Mouse (Mus musculus) forebrain, embryonic 14.5 days (tissue): ENCODE measurements around the gene Ints6l. TPM values are rescaled to one million over a fixed set of nuclear protein-coding genes. Genes with fewer than 3 reads are reported as not detected.

Source experiments
- ATAC-seq: fragments of 200-750 bp; cut with Nextera tagmentation; 2 replicates; pipeline ENCODE4 v1.8.0; 2017; ENCODE audit warnings: mild to moderate bottlenecking, moderate library complexity
- DNase-seq: peaks from one replicate; pipeline ENCODE4 v3.0.0-alpha.2; 2015; ENCODE audit warnings: low spot score
- H3K27ac ChIP-seq: fragments of 300-500 bp; sonication (generic); 2 replicates; pipeline ENCODE4 v1.5.1; 2014; ENCODE audit warnings: low read depth, mild to moderate bottlenecking, control low read depth, low read length, moderate library complexity
- H3K27me3 ChIP-seq: fragments of 300-500 bp; sonication (generic); replicated peaks from 2 replicates; pipeline ENCODE4 v1.6.1; 2014; ENCODE audit warnings: low read length, control low read depth, mixed read lengths; ENCODE audit not compliant: control insufficient read depth, insufficient read depth
- H3K36me3 ChIP-seq: fragments of 300-500 bp; sonication (generic); 2 replicates; pipeline ENCODE4 v1.6.1; 2014; ENCODE audit warnings: low read length, control low read depth; ENCODE audit not compliant: control insufficient read depth, insufficient read depth
- H3K4me1 ChIP-seq: fragments of 300-500 bp; sonication (generic); 2 replicates; pipeline ENCODE4 v1.6.1; 2014; ENCODE audit warnings: antibody characterized with exemption, low read length, control low read depth; ENCODE audit not compliant: control insufficient read depth, insufficient read depth
- H3K4me2 ChIP-seq: fragments of 300-500 bp; sonication (generic); 2 replicates; pipeline ENCODE4 v1.6.1; 2014; ENCODE audit warnings: mild to moderate bottlenecking, control low read depth, low read length
- H3K4me3 ChIP-seq: fragments of 300-500 bp; sonication (generic); 2 replicates; pipeline ENCODE4 v1.5.1; 2014; ENCODE audit warnings: low read depth, low read length, control low read depth
- H3K9ac ChIP-seq: fragments of 300-500 bp; sonication (generic); 2 replicates; pipeline ENCODE4 v1.6.1; 2014; ENCODE audit warnings: mild to moderate bottlenecking, low read length, control low read depth, moderate library complexity
- H3K9me3 ChIP-seq: fragments of 300-500 bp; sonication (generic); replicated peaks from 2 replicates; pipeline ENCODE4 v1.6.1; 2016; ENCODE audit warnings: low read length, control low read depth, mixed read lengths; ENCODE audit not compliant: control insufficient read depth
- WGBS: fragments of 180-500 bp; shearing (Covaris S2); extraction: QIAGEN DNeasy Blood & Tissue Kit; methylation state at CpG from one replicate; pipeline ENCODE4 v1.1.7; 2014; 5-methylcytosine and 5-hydroxymethylcytosine counted together
- polyA plus RNA-seq: library from polyadenylated mRNA; unstranded; fragments of >200 nt; fragmentation: Nextera tagmentation; extraction: Ambion mirVana; gene quantifications from 2 replicates; pipeline ENCODE4 v1.2.1, GENCODE M21; 2014

The Ints6l gene
- polyA plus RNA-seq, 1 experiment from 2014 or later = 17.1 TPM

DNA sequence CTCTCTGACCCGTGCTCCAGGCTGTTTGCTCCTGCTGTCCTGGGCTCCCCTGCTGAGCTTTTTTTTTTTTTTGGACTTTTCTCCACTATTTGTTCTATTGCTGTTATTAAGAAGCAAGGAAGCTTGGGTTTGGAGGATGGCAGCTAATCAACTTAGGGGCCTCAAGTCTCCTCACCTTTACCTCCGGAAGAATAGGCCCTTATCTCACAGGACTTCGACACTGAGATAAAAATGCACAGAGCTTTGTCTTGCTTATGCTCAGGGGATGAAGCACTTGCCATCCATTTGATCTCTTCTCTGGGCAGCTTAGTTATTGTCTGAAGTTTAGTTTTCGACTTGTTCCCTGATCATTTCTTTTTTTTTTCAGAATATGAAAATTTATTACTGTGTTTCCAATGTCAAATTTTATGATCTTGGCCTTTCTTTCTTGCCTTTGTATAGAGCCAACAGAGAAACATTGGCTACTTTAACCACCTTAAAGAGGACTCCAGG is 7.1 kb upstream of the Ints6l start, which contains the start of gene Gm2174:
TSS of gene Gm2174 (plus strand) at position 442 of the 492 bp plus-strand sequence.
- 69% methylated on average over 4 of the region's 4 CpGs for WGBS
- Histone ChIP-seq H3K36me3 (no peaks in the 10 kb centered on the region), H3K4me3 (no peak within 1 kb of the TSS), H3K9ac (no peak within 1 kb of the TSS), H3K9me3 (no peaks in the 10 kb centered on the region), H3K27ac (no peak within 1 kb of the TSS), H3K27me3 (no peaks in the 10 kb centered on the region), H3K4me1 (no peaks in the 10 kb centered on the region), H3K4me2 (no peak within 1 kb of the TSS)
- DNase-seq = no peak
- no peak for ATAC-seq

DNA sequence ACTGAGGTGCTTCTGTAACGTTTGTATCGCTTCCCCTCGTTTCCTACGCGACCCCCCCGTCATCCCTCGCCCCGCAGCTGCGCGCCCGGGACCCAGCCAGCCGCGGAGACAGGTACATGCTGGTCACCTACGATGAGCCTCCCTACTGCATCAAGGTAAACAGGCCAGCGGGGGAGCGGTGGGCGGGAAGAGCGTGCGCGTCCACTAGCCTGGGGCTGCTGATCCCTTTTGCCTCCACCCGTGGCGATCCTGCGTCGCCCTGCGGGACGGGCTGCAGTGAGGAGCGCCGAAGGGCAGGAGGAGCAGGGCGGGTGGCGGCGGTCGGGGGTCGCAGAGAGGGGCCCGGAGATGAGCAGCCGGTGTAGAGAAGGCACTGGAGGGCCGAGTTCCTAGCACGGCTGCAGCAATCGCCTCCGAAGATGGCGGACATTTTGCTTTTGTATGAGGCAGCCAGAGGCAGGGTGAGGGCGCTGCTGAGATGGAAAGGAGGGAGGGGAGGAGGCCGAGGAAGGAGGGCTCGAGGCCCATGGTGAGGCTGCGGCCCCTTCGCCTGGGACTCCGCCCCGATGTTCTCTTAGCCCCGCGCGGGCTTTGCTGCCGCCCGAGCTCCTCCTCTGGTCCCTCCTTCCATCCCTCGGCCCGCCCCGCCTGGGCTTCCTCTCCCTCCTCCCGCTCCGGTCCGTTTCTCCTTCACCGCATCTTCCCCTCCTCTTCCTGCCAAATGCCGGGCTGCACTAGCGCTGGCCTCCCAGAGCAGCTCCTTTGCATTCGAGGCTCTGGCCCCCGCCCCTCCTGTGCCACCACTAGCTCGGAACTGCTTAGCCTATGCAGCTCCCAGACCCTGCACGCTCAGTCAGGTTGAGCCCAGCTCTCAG is 952 bp downstream of the Ints6l start:
- Histone ChIP-seq H3K9ac (peak overlapping the region; percentile 80), H3K9me3 (no peaks in the 10 kb centered on the region), H3K4me3 (peak overlapping the region; percentile 50), H3K27ac (peak overlapping the region; percentile 94), H3K36me3 (no peaks in the 10 kb centered on the region), H3K27me3 (no peaks in the 10 kb centered on the region), H3K4me2 (peak overlapping the region; percentile 54), H3K4me1 (no peaks in the 10 kb centered on the region)
- 28% methylated on average over 57 of the region's 65 CpGs for WGBS
- peak; percentile 92 for DNase-seq
- peak; percentile 96 for ATAC-seq

- Histone ChIP-seq H3K27ac (peak overlapping the region; percentile 94; the same call in 1 of the 2 replicates), H3K27me3 (no peaks in the 10 kb centered on the region), H3K4me3 (peak overlapping the region; percentile 50), H3K36me3 (no peaks in the 10 kb centered on the region), H3K4me2 (peak overlapping the region; percentile 47), H3K9ac (peak overlapping the region; percentile 80), H3K4me1 (no peaks in the 10 kb centered on the region), H3K9me3 (no peaks in the 10 kb centered on the region)
- WGBS = 32% methylated on average over 8 of the region's 8 CpGs
- no peak for DNase-seq
- ATAC-seq = peak; percentile 22; the same call in 1 of the 2 replicates
These were observed 1.7 kb downstream of the Ints6l start for GRCm38 (mm10) chrX:56456379-56456778.

DNA sequence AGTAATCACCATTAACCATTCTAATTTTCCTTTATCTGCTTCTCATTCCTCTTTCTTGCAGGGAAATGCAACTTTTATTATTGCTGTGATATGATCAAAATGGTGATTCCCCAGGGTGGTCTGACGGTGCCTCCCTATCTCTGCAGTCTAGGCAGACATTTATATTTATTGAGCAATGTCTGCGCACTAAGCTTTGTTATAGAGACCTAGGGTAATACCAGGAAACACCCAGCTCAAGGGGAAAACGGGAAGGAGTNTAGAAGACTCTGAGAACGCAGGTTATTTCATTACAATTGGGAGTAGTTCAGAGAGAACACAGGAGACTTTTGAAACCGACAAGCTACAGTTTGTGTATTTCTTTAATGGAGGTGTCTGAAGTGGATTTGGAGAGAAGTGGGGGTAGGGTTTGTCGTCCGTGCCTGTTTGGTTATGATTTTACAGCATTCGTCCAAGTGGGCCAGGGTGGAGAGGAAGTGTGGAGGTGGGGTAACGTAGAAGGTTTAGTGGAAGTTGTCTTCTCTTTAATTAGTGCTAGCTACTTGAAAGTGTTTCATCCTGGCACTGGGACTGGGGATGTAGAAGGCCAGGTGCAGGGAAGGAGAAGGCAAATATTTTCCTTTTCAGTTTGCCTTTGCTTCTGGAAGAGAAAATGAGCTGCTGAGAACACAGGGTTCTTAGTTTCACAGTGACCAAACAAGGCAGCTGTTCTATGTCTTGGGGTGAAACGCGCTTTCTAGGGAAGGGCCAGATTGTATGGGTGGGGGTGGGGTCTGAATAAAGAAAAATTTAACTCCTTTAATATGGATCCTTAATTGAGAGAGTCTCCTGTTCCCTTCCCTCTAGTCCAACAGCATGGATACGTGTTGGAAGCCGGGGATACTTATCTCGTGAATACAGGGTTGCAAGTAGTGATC is 7.6 kb downstream of the Ints6l start:
- WGBS = 82% methylated on average over 14 of the region's 14 CpGs
- Histone ChIP-seq H3K27ac (no peak overlapping the region), H3K9me3 (no peaks in the 10 kb centered on the region), H3K4me3 (no peak overlapping the region), H3K36me3 (no peaks in the 10 kb centered on the region), H3K4me1 (no peaks in the 10 kb centered on the region), H3K27me3 (no peaks in the 10 kb centered on the region), H3K9ac (no peak overlapping the region), H3K4me2 (no peak overlapping the region)
- ATAC-seq = no peak
- DNase-seq = no peak

DNA sequence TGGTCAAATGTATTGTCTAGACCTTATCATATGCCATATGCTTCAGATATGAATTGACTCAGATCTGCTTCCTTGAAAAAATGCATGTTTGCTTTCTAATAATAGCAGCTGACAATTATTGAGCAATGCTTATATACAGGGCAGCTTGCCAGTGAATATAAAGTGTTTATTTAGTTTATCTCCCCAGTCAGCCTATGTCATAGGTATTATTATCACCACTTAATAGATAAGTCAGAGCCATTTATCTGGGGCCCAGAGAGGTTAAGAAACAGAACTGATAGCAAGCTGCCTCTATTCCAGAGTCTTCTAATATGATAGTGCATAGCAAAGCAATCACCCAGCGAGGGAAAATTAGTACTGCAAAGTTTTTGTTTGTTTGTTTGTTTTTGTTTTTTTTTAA is 10.2 kb downstream of the Ints6l start:
- H3K27me3 ChIP-seq = no peaks in the 10 kb centered on the region
- no peak overlapping the region for H3K4me3 ChIP-seq
- H3K27ac ChIP-seq = no peak overlapping the region
- no peak overlapping the region for H3K9ac ChIP-seq
- H3K4me1 ChIP-seq = no peaks in the 10 kb centered on the region
- DNase-seq (no peak), ATAC-seq (no peak)
- H3K4me2 ChIP-seq = no peak overlapping the region
- H3K36me3 ChIP-seq = no peaks in the 10 kb centered on the region
- no peaks in the 10 kb centered on the region for H3K9me3 ChIP-seq
- WGBS = 65% methylated on average over 1 of the region's 1 CpGs

- no peak overlapping the region for H3K27ac ChIP-seq
- no peak overlapping the region for H3K4me3 ChIP-seq
- no peak overlapping the region for H3K9ac ChIP-seq
- H3K9me3 ChIP-seq = no peaks in the 10 kb centered on the region
- no peaks in the 10 kb centered on the region for H3K36me3 ChIP-seq
- WGBS = 72% methylated on average over 4 of the region's 4 CpGs
- no peaks in the 10 kb centered on the region for H3K4me1 ChIP-seq
- H3K27me3 ChIP-seq = no peaks in the 10 kb centered on the region
- DNase-seq = no peak
- no peak for ATAC-seq
- no peak overlapping the region for H3K4me2 ChIP-seq
These were observed 13.0 kb downstream of the Ints6l start for GRCm38 (mm10) chrX:56467688-56468087.

DNA sequence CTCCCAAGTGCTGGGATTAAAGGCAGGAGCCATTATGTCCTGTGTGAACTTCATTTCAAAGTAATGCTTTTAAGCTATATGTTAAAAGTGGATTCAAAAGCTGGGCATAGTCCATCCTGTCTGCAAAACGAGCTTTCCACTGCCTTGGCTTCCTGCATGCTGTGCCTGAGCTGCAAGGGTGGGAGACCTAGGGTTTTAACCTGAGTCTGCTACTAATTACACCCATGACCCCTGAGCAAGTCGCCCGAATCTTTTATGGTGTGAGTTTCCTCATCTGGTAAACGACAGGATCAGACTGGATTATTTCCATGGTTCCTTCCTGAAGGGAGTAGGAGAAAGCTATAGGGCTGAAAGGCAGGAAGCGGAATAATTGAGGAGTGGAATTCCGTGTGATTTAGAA is 13.8 kb downstream of the Ints6l start:
- ATAC-seq (no peak), DNase-seq (no peak)
- H3K4me2 ChIP-seq = no peak overlapping the region
- H3K36me3 ChIP-seq = no peaks in the 10 kb centered on the region
- no peaks in the 10 kb centered on the region for H3K27me3 ChIP-seq
- no peaks in the 10 kb centered on the region for H3K4me1 ChIP-seq
- no peak overlapping the region for H3K4me3 ChIP-seq
- no peak overlapping the region for H3K9ac ChIP-seq
- 57% methylated on average over 6 of the region's 6 CpGs for WGBS
- no peak overlapping the region for H3K27ac ChIP-seq
- no peaks in the 10 kb centered on the region for H3K9me3 ChIP-seq

- ATAC-seq (no peak), DNase-seq (no peak)
- no peak overlapping the region for H3K4me3 ChIP-seq
- H3K27ac ChIP-seq = no peak overlapping the region
- WGBS = 75% methylated on average over 8 of the region's 8 CpGs
- H3K9ac ChIP-seq = no peak overlapping the region
- no peaks in the 10 kb centered on the region for H3K36me3 ChIP-seq
- no peaks in the 10 kb centered on the region for H3K9me3 ChIP-seq
- H3K4me2 ChIP-seq = no peak overlapping the region
- no peaks in the 10 kb centered on the region for H3K27me3 ChIP-seq
- no peaks in the 10 kb centered on the region for H3K4me1 ChIP-seq
These were observed 19.4 kb downstream of the Ints6l start for GRCm38 (mm10) chrX:56474035-56474434.
